Mouse (Mus musculus) E14TG2a.4 (cell line): ENCODE measurements around the gene Cops7a.

Source experiments
- CTCF ChIP-seq: conservative IDR thresholded peaks from 2 replicates; pipeline ENCODE4 v1.5.1; 2014; ENCODE audit warnings: low read length
- NANOG ChIP-seq: IDR thresholded peaks from 2 replicates; pipeline ENCODE4 v1.6.1; 2014; ENCODE audit warnings: borderline replicate concordance, low read length, mixed read lengths

DNA sequence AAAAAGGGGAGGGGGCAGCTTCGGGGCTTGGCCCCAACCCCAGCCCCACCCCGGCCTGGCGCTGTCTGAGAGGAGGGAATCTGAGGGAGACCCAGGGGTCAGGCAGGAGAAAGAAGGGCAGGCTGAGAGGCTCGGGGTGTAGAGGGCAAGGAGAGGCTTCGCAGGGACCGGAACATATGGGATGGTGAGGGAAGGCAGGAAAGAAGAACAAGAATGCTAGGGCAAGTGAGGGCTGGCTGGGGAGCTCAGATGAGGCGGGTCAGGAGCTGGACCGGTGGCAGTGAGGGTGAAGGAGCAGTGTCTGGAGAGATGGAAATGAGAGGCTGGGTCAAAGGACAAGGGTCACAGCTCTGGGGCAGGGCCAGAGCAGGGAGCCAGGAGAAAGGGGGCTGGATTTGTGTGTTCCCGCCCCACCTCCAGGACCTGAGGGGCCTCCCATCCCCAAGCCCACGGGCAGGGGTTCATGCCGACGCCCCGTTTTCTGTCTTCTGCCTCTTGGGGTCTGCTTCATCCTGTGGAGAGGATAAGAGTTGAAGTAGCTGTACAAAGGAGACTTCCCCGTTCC, 51.5 kb downstream of the Cops7a start:
- no peak for TF ChIP-seq CTCF
- no peak for TF ChIP-seq NANOG
